Mouse (Mus musculus): ENCODE data around the gene Nebl.

GRCm38 (mm10) chr2:17711216-17711615, 20.0 kb downstream of the Nebl start:
- no peak for TF ChIP-seq CTCF (IDR thresholded peaks at IDR 0.05; ENCODE audit: low read depth)
- TF ChIP-seq EP300 (IDR thresholded peaks at IDR 0.05; ENCODE audit: low read depth) = no peak

All from liver, postnatal 0 days (tissue).